Mouse (Mus musculus) heart, postnatal 14 days (tissue): ENCODE measurements around the gene Cldn3. TPM values are rescaled to one million over a fixed set of nuclear protein-coding genes. Genes with fewer than 3 reads are reported as not detected.
A peak's percentile ranks its signal among the peaks of the same experiment; 100 is the strongest.
"Not testable (repeated sequence)": the region's sequence is repeated elsewhere in the genome, so short reads cannot be mapped to it uniquely, and the experiment has no call there.

Source experiments
- DNase-seq, 2 experiments: peaks; one replicate each; pipeline ENCODE4 v3.0.0; 2021 to 2022
- intact Hi-C: fragments of 180-260 bp; cut with DNase I; formaldehyde crosslinking; loops from one replicate; pipeline ENCODE4 v1.15.1; 2025
- total RNA-seq, 2 experiments: library from RNA; stranded (reverse); gene quantifications; 2 replicates each; pipeline ENCODE4 v1.2.3; 2021

Cldn3 gene
- total RNA-seq, 2 experiments from 2014 or later = 0.22 to 1.4 TPM

GRCm38 (mm10) chr5:134964655-134965054 lies 21.4 kb upstream of the Cldn3 start:
- not testable (repeated sequence) for DNase-seq
- intact Hi-C loops = loop anchor here (1.0 to 10.0 kb wide), 3 partner anchors 31 to 220 kb away; partner anchors contain the start of gene Eln

- intact Hi-C loops = loop anchor here (1.0 to 10.0 kb wide), 3 partner anchors 32 to 221 kb away; partner anchors contain the start of gene Eln
- peak; percentile 67 to 84 for DNase-seq
These were observed 20.6 kb upstream of the Cldn3 start for GRCm38 (mm10) chr5:134965473-134965851.

- peak in 1 of 2 experiments; percentile 41 for DNase-seq
- intact Hi-C loops = loop anchor here (1.0 to 10.0 kb wide), 3 partner anchors 33 to 221 kb away; partner anchors contain the start of gene Eln
These were observed 19.9 kb upstream of the Cldn3 start for GRCm38 (mm10) chr5:134965852-134966821.

GRCm38 (mm10) chr5:134967164-134967944 lies 18.7 kb upstream of the Cldn3 start:
- intact Hi-C loops = loop anchor here (10.0 kb wide), 1 partner anchor 223 kb away; the partner anchor contains the start of gene Eln

GRCm38 (mm10) chr5:134970671-134971070 lies 15.3 kb upstream of the Cldn3 start:
- intact Hi-C loops = no loop called here
- no peak for DNase-seq

More at GRCm38 (mm10) chr5:134967164-134967944, 18.7 kb upstream of the Cldn3 start:
- DNase-seq = no peak

- no peak for DNase-seq
- intact Hi-C loops = no loop called here
These were observed 12.9 kb upstream of the Cldn3 start for GRCm38 (mm10) chr5:134973081-134973480.

GRCm38 (mm10) chr5:134973526-134973925 lies 12.5 kb upstream of the Cldn3 start:
- no peak for DNase-seq
- intact Hi-C loops = no loop called here

- no peak for DNase-seq
These were observed 11.7 kb upstream of the Cldn3 start for GRCm38 (mm10) chr5:134974294-134974693.

GRCm38 (mm10) chr5:134974921-134975320 lies 11.1 kb upstream of the Cldn3 start:
- no peak for DNase-seq
- intact Hi-C loops = no loop called here

More at GRCm38 (mm10) chr5:134974294-134974693, 11.7 kb upstream of the Cldn3 start:
- intact Hi-C loops = no loop called here

- no peak for DNase-seq
- intact Hi-C loops = no loop called here
These were observed 9.8 kb upstream of the Cldn3 start for GRCm38 (mm10) chr5:134976164-134976563.

GRCm38 (mm10) chr5:134976577-134977250 lies 9.3 kb upstream of the Cldn3 start:
- intact Hi-C loops = no loop called here
- DNase-seq = no peak

GRCm38 (mm10) chr5:134977837-134978236 lies 8.2 kb upstream of the Cldn3 start:
- intact Hi-C loops = no loop called here

GRCm38 (mm10) chr5:134981149-134981548 lies 4.9 kb upstream of the Cldn3 start:
- intact Hi-C loops = no loop called here
- no peak for DNase-seq

More at GRCm38 (mm10) chr5:134977837-134978236, 8.2 kb upstream of the Cldn3 start:
- no peak for DNase-seq

- DNase-seq = no peak
- intact Hi-C loops = no loop called here
These were observed 2.9 kb upstream of the Cldn3 start for GRCm38 (mm10) chr5:134983111-134983510.

GRCm38 (mm10) chr5:134983771-134984170 lies 2.2 kb upstream of the Cldn3 start:
- intact Hi-C loops = no loop called here
- DNase-seq = no peak

GRCm38 (mm10) chr5:134986298-134987268 lies 569 bp downstream of the Cldn3 start:
- intact Hi-C loops = no loop called here

GRCm38 (mm10) chr5:134989166-134989565 lies 3.2 kb downstream of the Cldn3 start:
- intact Hi-C loops = no loop called here
- DNase-seq = no peak

More at GRCm38 (mm10) chr5:134986298-134987268, 569 bp downstream of the Cldn3 start:
- no peak for DNase-seq

- intact Hi-C loops = no loop called here
- no peak for DNase-seq
These were observed 3.7 kb downstream of the Cldn3 start for GRCm38 (mm10) chr5:134989741-134990140.

GRCm38 (mm10) chr5:134992566-134992965 lies 6.6 kb downstream of the Cldn3 start:
- DNase-seq = no peak
- intact Hi-C loops = no loop called here
